Mouse (Mus musculus) C2C12 (cell line): ENCODE results near the gene Ldb3.

Experiments
- CTCF ChIP-seq: IDR thresholded peaks from one replicate; pipeline ENCODE4 v1.5.1; 2011; ENCODE audit not compliant: control insufficient read depth, insufficient read depth, insufficient read length
- FOSL1 ChIP-seq: IDR thresholded peaks from one replicate; pipeline ENCODE4 v1.8.0; 2011; ENCODE audit warnings: mild to moderate bottlenecking, low read length; ENCODE audit not compliant: poor library complexity, insufficient read depth, severe bottlenecking
- MAX ChIP-seq: IDR thresholded peaks from one replicate; pipeline ENCODE4 v1.6.1; 2011; ENCODE audit warnings: mild to moderate bottlenecking, control low read depth
- MYOD1 ChIP-seq: IDR thresholded peaks from one replicate; pipeline ENCODE4 v1.6.1; 2011; ENCODE audit warnings: low read depth; ENCODE audit not compliant: control insufficient read depth, insufficient read length
- MYOG ChIP-seq: IDR thresholded peaks from one replicate; pipeline ENCODE4 v1.6.1; 2011; ENCODE audit not compliant: control insufficient read depth, insufficient read length; ENCODE audit errors: extremely low read depth
- USF1 ChIP-seq: IDR thresholded peaks from one replicate; pipeline ENCODE4 v1.6.1; 2011; ENCODE audit warnings: low read depth, mild to moderate bottlenecking, control low read depth, moderate library complexity

GRCm38 (mm10) chr14:34576858-34577257, 11.6 kb downstream of the Ldb3 start:
- no peak for TF ChIP-seq CTCF
- no peak for TF ChIP-seq MYOG
- TF ChIP-seq MYOD1, result no peak
- TF ChIP-seq MAX, result no peak
- TF ChIP-seq FOSL1, result no peak
- no peak for TF ChIP-seq USF1
